In genomic region chr10:120717159-120717567, GRCm38 (mm10) we compare ENCODE assay signal across 8 mouse cellular contexts.
DNase-seq lines count a peak whose midpoint lies in the region; ATAC-seq lines count a peak whose summit lies in the region.

No protein-coding gene starts in this region.

- H3K36me3 ChIP-seq in kidney, embryonic 15.5 days, result no peaks in the 10 kb centered on the region

- H3K4me3 ChIP-seq in kidney, embryonic 15.5 days (replicated peaks), result no peak overlapping the region

- peaks cover 5% of the 10 kb centered on the region; the same call in 1 of the 2 replicates for H3K27me3 ChIP-seq in kidney, embryonic 15.5 days

- peak overlapping the region; percentile 31 for H3K4me2 ChIP-seq in kidney, embryonic 15.5 days

- peak; percentile 86 for ATAC-seq in kidney, embryonic 15.5 days (replicated peaks; ENCODE audit: low FRiP score)
- no peak for ATAC-seq in monocyte, adult 5-6 weeks (replicated peaks; ENCODE audit: insufficient number of reproducible peaks, low FRiP score, low TSS enrichment, poor library complexity, severe bottlenecking)

- intact Hi-C loops in left cerebral cortex, postnatal 25 days (cut with DNase I), result no loop called here

- H3K9ac ChIP-seq in kidney, embryonic 15.5 days, result no peak overlapping the region

- peaks cover 38% of the 10 kb centered on the region for H3K4me1 ChIP-seq in kidney, embryonic 15.5 days

- peak; percentile 46 for DNase-seq in embryo, embryonic 10.5 days (ENCODE audit: low spot score)
- no peak for DNase-seq in embryo, embryonic 10 days (ENCODE audit: low spot score)
- peak; percentile 80 for DNase-seq in fibroblast of lung, adult 2 months (ENCODE audit: low read depth)
- peak; percentile 11 for DNase-seq in lung, postnatal 25 days (ENCODE audit: low spot score)
- DNase-seq in cerebellum, adult 18-20 months, result no peak
- DNase-seq in left cerebral cortex, postnatal 25 days (ENCODE audit: low spot score in 2 of 2), result no peak

- H3K9me3 ChIP-seq in kidney, embryonic 15.5 days (replicated peaks), result no peaks in the 10 kb centered on the region

- WGBS in kidney, embryonic 15.5 days, result 31% methylated on average over 11 of the region's 11 CpGs

- H3K27ac ChIP-seq in kidney, embryonic 15.5 days, result peak overlapping the region; percentile 90

Comparison
In these comparisons a context has a peak if more than half of its experiments do, and no peak if none do; other contexts are left out.
1. DNase-seq: peak in embryo, embryonic 10.5 days (single experiment), fibroblast of lung, adult 2 months (single experiment) and lung, postnatal 25 days (single experiment); none in embryo, embryonic 10 days (single experiment), cerebellum, adult 18-20 months (0 of 2) and left cerebral cortex, postnatal 25 days (0 of 2).